Mouse (Mus musculus): ENCODE measurements around the gene Hspb9. TPM values are rescaled to one million over a fixed set of nuclear protein-coding genes. Genes with fewer than 3 reads are reported as not detected.

Hspb9 gene
- polyA plus RNA-seq, 1 experiment from 2014 or later = 0.31 TPM

DNA sequence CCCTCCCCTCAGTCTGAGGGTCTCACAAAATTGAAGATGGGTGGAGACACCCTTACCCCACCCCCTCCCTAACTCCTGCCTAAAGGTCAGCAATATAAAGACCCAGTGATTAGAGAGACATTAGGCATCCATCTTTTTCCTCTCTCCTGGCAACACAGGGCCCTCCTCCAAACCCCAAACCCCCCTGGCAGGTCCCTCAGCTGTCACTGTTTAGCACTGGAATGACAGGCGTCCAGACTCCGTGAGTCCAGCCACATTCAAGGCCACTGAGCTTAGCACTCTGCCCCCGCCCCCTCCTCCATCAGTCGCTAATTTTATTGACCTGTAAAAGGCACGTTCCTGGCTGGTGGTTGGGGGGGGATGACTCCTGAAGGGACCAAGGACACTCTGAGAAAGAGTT lies 20.5 kb upstream of the Hspb9 start:
- Histone ChIP-seq H3K9me3 (replicated peaks) (no peaks in the 10 kb centered on the region), H3K27me3 (ENCODE audit: low read depth, poor library complexity, severe bottlenecking) (peaks cover 43% of the 10 kb centered on the region), H3K4me3 (no peak overlapping the region), H3K36me3 (no peaks in the 10 kb centered on the region), H3K4me1 (peaks cover 20% of the 10 kb centered on the region), H3K27ac (no peak overlapping the region)
- 15% methylated on average over 5 of the region's 5 CpGs for WGBS
- no peak for DNase-seq (ENCODE audit: low spot score)

DNA sequence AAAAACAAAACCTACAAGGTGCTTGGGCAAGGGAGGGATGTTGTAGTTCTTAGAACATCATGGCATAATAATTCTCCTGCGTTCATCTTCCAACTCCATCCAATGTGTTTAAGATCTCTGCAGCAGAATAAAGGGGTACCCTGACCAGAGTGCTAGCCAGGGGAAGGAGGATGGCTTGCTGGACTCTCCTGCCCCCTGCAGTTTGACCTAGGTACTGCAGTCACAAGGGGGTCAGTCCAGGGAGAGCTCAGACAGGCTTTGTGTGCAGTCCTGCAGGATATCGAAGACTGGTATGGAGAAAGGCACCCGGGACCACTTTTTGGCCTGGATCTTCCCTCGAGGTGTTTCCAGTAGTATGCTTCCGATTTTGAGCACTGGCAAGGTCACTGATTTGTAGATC lies 18.7 kb upstream of the Hspb9 start:
- Histone ChIP-seq H3K4me1 (peaks cover 20% of the 10 kb centered on the region), H3K4me3 (no peak overlapping the region), H3K36me3 (no peaks in the 10 kb centered on the region), H3K27ac (no peak overlapping the region), H3K9me3 (replicated peaks) (no peaks in the 10 kb centered on the region), H3K27me3 (ENCODE audit: low read depth, poor library complexity, severe bottlenecking) (peaks cover 40% of the 10 kb centered on the region)
- WGBS = 50% methylated on average over 5 of the region's 5 CpGs
- peak; percentile 87 for DNase-seq (ENCODE audit: low spot score)

DNA sequence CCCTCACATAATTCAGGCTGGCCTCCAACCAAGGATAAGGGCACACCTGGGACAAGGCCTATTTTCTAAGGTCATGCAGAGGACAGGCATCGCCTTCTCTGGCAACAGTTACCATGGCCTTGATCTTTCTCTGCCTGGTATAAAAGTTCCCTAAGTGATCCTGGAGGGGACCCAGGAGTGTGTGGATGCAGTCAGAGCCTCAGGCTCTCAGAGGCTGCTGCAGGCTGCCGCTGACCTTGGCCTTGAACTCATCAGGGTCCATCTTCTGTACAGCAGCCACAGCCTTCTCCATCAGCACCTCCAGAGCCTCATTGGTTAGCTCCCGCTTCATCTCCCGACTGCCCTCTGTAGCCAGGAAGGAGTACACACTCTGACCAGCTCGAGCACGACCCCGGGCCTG lies 15.7 kb upstream of the Hspb9 start:
- H3K4me1 ChIP-seq = peaks cover 28% of the 10 kb centered on the region
- H3K27ac ChIP-seq = no peak overlapping the region
- WGBS = 72% methylated on average over 7 of the region's 7 CpGs
- no peaks in the 10 kb centered on the region for H3K9me3 ChIP-seq (replicated peaks)
- H3K36me3 ChIP-seq = no peaks in the 10 kb centered on the region
- peaks cover 17% of the 10 kb centered on the region for H3K27me3 ChIP-seq (ENCODE audit: low read depth, poor library complexity, severe bottlenecking)
- H3K4me3 ChIP-seq = no peak overlapping the region
- DNase-seq (ENCODE audit: low spot score) = no peak

DNA sequence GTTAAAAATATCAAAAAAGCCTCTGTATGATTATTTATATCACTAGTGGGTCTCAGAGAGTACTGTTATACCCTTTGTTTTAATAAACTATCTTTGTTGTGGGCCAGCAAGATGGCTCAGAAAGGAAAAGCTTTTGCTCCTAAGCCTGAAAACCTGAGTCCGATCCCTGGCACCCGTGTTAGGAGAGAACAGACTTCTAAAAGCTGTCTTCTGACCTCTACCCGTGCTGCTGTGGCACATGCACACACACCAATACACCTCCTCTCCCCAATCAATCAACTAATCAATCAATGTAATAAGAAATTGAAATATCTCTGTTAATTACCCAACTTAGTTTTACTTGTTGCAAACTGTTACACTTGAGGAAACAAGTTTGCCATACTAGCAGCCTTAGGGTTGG lies 12.9 kb upstream of the Hspb9 start:
- H3K27ac ChIP-seq = no peak overlapping the region
- WGBS = 75% methylated on average over 3 of the region's 3 CpGs
- H3K4me3 ChIP-seq = no peak overlapping the region
- no peak for DNase-seq (ENCODE audit: low spot score)
- peaks cover 39% of the 10 kb centered on the region for H3K4me1 ChIP-seq
- no peaks in the 10 kb centered on the region for H3K9me3 ChIP-seq (replicated peaks)
- peaks cover 15% of the 10 kb centered on the region for H3K36me3 ChIP-seq
- peaks cover 7% of the 10 kb centered on the region; the same call in 1 of the 2 replicates for H3K27me3 ChIP-seq (ENCODE audit: low read depth, poor library complexity, severe bottlenecking)

DNA sequence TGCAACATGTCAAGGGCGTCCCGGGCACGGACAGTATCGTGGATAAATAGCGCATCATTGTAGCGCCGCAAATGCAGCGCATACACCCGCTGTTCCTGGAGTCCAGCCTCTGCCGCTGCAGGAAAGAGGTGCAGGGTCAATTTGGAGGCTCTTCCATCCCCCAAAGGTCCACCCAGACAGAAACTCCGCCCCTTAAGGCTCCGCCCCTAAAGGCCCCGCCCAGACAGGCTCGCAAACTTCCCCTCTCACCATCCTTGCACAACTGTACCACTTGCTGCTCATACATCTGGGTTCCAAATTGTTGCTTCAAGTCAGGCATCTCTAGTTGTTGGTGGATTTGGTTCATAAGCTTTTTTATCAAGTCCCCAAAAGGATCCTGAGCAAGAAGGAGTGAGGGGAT lies 12.3 kb upstream of the Hspb9 start:
- Histone ChIP-seq H3K4me1 (peaks cover 39% of the 10 kb centered on the region), H3K4me3 (peak overlapping the region; percentile 40), H3K27ac (no peak overlapping the region), H3K9me3 (replicated peaks) (no peaks in the 10 kb centered on the region), H3K27me3 (ENCODE audit: low read depth, poor library complexity, severe bottlenecking) (peaks cover 7% of the 10 kb centered on the region; the same call in 1 of the 2 replicates), H3K36me3 (peaks cover 21% of the 10 kb centered on the region)
- WGBS = 3% methylated on average over 14 of the region's 14 CpGs
- peak; percentile 57 for DNase-seq (ENCODE audit: low spot score)

DNA sequence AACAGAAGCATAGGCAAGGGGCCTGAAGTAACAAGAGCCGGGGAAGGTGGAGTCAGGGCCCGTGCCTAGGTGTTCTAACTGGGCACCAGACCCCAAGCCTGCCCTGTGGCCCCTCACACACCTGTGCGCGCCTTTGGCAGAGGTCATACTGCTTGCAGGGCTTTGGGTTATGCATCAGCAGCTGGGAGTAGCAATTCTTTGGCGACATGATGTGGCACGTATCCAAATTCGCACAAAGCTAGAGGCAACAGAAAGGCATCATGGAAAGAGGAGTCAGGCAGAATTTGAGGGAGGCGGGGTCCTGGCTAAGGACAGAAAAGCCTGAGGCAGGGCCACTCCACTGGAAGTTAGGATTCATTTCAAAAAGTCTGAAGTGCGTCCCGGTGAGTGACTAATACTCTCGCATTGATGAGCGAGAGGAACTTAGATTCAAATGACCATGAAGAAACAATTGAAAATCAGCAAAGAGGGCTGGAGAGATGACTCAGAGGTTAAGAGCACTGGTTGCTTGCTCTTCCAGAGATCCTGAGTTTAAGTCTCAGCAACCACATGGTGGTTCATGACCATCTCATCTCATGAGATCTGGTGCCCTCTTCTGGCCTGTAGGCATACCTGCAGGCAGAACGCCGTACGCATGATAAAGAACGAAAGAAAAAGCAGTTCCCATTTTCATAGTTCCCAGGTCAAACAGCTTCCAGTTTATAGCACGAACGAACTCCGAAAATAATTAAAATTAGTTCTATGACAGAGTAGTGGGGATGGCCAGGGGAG lies 11.4 kb upstream of the Hspb9 start:
- Histone ChIP-seq H3K27ac (no peak overlapping the region), H3K27me3 (ENCODE audit: low read depth, poor library complexity, severe bottlenecking) (peaks cover 7% of the 10 kb centered on the region; the same call in 1 of the 2 replicates), H3K9me3 (replicated peaks) (no peaks in the 10 kb centered on the region), H3K4me3 (peak overlapping the region; percentile 21; the same call in 1 of the 2 replicates), H3K36me3 (peaks cover 30% of the 10 kb centered on the region), H3K4me1 (peaks cover 39% of the 10 kb centered on the region)
- 35% methylated on average over 19 of the region's 19 CpGs for WGBS
- DNase-seq (ENCODE audit: low spot score) = peak; percentile 72

DNA sequence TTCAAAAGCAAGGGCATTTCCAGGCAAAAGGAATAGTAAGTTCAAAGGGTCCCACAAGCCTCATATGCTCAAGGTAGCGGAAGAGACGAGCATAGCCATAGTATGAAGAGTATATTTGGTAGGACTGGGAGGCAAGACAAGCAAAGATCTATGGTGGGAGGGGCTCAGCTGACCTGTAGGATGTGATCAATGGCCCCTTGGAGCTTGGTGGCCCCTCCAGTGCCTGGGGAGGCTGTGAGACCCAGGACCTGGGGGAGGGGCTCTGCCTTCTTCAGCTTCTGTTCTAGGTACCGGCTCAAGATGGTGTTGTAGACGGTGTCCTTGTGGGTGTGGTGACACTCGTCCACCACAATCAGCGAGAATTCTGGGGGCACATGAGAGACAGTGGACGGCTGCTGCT lies 10.7 kb upstream of the Hspb9 start:
- no peaks in the 10 kb centered on the region for H3K9me3 ChIP-seq (replicated peaks)
- H3K27me3 ChIP-seq (ENCODE audit: low read depth, poor library complexity, severe bottlenecking) = peaks cover 7% of the 10 kb centered on the region; the same call in 1 of the 2 replicates
- no peak overlapping the region for H3K27ac ChIP-seq
- WGBS = 43% methylated on average over 7 of the region's 7 CpGs
- H3K4me3 ChIP-seq = peak overlapping the region; percentile 21; the same call in 1 of the 2 replicates
- no peak for DNase-seq (ENCODE audit: low spot score)
- H3K36me3 ChIP-seq = peaks cover 37% of the 10 kb centered on the region
- peaks cover 39% of the 10 kb centered on the region for H3K4me1 ChIP-seq

DNA sequence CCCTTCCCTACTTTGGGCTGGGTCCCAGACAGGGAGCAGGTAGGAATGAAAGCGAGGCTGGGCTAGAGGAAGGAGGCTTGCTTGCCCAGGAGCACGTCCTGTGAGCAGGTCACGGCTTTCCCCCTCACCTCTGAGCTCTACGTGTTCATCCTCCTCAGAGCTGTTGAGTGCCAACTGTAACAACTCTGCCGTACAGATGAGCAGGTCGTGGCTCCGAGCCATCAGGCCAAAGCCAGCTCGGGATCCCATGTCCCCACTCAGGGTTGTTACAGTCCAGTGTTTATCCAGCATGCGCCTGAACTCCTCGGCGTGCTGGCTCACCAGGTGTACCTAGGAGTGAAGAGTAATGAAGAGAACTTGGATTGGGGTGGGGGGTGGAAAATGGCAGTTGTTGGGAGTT lies 10.3 kb upstream of the Hspb9 start:
- Histone ChIP-seq H3K4me3 (no peak overlapping the region), H3K27me3 (ENCODE audit: low read depth, poor library complexity, severe bottlenecking) (peaks cover 7% of the 10 kb centered on the region; the same call in 1 of the 2 replicates), H3K9me3 (replicated peaks) (no peaks in the 10 kb centered on the region), H3K36me3 (peaks cover 41% of the 10 kb centered on the region), H3K4me1 (peaks cover 39% of the 10 kb centered on the region), H3K27ac (no peak overlapping the region)
- no peak for DNase-seq (ENCODE audit: low spot score)
- 67% methylated on average over 11 of the region's 11 CpGs for WGBS

DNA sequence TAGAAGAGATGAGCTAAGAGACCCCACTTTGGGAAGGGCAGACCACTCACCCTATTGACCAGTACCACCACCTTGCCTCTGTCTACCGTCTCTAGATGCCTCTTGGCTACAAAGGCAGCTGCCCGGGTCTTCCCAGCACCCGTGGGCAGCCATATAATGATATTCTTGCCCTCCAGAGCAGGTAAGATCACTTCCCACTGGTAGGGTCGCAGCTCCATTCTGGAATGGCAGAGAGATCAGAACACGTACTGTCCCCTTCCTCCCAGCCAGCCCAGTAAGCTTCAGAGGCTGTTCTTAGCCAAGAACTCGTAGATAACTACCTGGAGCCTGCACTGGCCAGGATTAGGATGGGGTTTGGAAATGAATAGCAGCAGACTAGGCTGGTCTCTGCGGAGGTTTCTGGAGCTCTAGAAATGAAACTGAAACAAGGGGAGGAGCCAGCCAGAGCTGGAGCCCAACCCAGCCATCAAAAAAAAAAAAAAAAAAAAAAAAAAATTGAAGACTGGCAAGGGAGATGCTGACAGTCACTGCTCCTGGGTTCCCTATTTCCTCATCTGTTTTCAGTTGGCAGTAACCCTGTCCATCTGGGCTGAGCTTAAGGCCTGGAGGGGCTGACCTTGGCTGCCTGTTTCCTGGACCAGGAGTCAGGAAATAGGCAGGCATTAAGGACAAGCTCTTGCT lies 9.7 kb upstream of the Hspb9 start, which contains the start of gene Dhx58:
Dhx58 (minus strand) TSS at position 421 of the 681 bp plus-strand sequence.
- DNase-seq (ENCODE audit: low spot score) = no peak
- Histone ChIP-seq H3K27ac (no peak within 1 kb of the TSS), H3K27me3 (ENCODE audit: low read depth, poor library complexity, severe bottlenecking) (peaks cover 7% of the 10 kb centered on the region; the same call in 1 of the 2 replicates), H3K4me3 (0 out of 2 replicates have a peak within 1 kb of the TSS, but pooled peaks have one; percentile 21), H3K4me1 (peaks cover 39% of the 10 kb centered on the region), H3K9me3 (replicated peaks) (no peaks in the 10 kb centered on the region), H3K36me3 (peaks cover 48% of the 10 kb centered on the region)
- 74% methylated on average over 7 of the region's 7 CpGs for WGBS

DNA sequence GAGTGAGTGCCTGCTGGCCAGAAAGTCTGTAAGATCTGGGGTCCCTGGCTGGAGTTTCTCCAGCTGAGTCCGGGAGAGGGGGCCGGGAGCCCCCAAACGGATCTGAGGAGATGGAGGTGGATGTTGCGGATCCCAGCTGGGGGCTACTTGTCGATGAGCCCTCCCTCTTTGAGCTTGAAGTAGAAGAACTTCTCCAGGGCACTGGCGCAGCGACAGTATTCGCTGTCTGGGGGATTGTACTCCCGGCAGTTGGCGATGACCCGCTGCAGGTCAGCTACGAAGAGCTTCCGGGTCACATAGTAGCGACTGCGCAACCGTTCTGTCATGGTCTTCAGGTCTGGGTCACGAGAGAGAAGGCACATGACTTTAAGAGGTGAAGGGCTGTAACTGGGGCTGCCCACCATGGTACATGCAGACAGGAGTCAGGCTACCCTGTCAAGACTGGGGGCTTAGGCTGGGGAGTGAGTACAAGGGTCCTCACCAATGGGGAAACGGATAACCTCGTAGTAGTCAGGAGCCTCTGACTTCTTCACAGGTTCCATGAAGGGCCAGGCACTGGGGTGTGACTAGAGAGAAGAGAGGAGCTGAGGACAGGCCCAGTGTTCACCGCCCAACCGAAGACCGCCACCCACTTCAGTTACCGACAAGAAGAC lies 8.4 kb upstream of the Hspb9 start:
- Histone ChIP-seq H3K9me3 (replicated peaks) (no peaks in the 10 kb centered on the region), H3K36me3 (peaks cover 60% of the 10 kb centered on the region), H3K4me1 (peaks cover 39% of the 10 kb centered on the region), H3K27me3 (ENCODE audit: low read depth, poor library complexity, severe bottlenecking) (peaks cover 7% of the 10 kb centered on the region; the same call in 1 of the 2 replicates), H3K4me3 (no peak overlapping the region), H3K27ac (no peak overlapping the region)
- DNase-seq (ENCODE audit: low spot score) = no peak
- WGBS = 95% methylated on average over 23 of the region's 23 CpGs

DNA sequence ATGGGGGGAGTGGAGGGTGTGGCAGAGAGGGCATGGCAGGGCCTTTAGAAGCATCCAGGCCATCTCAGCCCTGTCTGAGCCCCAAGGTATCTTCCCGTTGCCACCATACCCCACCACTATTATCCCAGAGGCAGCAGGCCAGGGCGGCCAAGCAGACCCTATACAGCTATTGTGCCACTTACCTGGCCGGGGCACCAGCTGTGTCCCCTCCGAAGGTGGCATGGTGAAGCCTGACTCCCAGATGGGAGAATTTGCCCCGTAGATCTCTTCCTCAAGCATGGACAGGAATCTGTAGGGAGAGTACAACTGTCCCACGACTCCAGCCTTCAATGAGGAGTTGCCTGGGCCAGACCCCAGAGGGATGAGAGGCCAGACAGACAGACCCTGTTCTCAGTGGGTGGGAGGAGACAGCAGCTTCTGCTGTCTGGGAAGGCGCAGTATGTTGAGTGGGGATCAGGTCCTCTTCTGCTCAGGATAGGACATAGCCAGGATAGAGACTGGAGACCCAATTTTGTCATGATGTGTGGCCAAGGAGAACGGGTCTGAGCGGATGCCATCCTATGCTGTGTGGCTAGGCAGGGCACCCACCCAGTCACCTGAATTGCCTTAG lies 4.3 kb upstream of the Hspb9 start:
- Histone ChIP-seq H3K9me3 (replicated peaks) (no peaks in the 10 kb centered on the region), H3K36me3 (peaks cover 68% of the 10 kb centered on the region), H3K4me3 (no peak overlapping the region), H3K27me3 (ENCODE audit: low read depth, poor library complexity, severe bottlenecking) (no peaks in the 10 kb centered on the region), H3K4me1 (peaks cover 46% of the 10 kb centered on the region), H3K27ac (no peak overlapping the region)
- no peak for DNase-seq (ENCODE audit: low spot score)
- WGBS = 94% methylated on average over 9 of the region's 9 CpGs

DNA sequence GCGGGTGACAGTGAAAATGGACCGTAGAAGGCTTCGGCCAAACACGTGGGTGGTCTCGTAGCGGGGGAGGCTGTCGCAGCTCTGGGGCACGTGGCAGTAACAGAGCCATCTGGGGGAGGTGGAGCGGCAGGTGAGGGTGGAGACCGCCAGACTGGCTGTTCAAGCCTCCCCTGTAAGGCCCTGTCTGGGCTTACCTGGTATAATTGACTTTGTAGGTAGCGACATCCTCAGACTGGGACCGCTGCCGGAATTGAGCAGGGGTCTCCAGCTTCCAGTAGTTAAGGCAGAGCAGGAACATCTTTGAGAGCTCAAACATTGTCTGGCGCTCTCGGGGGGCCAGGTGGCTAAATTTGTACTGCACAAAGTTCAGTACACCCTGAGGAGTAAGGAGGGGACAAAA lies 3.1 kb upstream of the Hspb9 start:
- DNase-seq (ENCODE audit: low spot score) = no peak
- Histone ChIP-seq H3K9me3 (replicated peaks) (no peaks in the 10 kb centered on the region), H3K27me3 (ENCODE audit: low read depth, poor library complexity, severe bottlenecking) (no peaks in the 10 kb centered on the region), H3K4me1 (peaks cover 50% of the 10 kb centered on the region), H3K27ac (no peak overlapping the region), H3K4me3 (no peak overlapping the region), H3K36me3 (peaks cover 67% of the 10 kb centered on the region)
- WGBS = 90% methylated on average over 15 of the region's 15 CpGs
